Mouse (Mus musculus) frontal cortex, postnatal 14 days (tissue): ENCODE measurements at regions not wholly inside any gene's neighbourhood (a gene's known extent, or its start where the extent isn't known, plus 50 kb on each side); places are given as distances from the start of the nearest gene placed in this dataset.

ENCODE experiments used
- DNase-seq, 2 experiments: peaks; one replicate each; pipeline ENCODE4 v3.0.0; 2022; ENCODE audit warnings: low spot score in 2 of 2

DNA sequence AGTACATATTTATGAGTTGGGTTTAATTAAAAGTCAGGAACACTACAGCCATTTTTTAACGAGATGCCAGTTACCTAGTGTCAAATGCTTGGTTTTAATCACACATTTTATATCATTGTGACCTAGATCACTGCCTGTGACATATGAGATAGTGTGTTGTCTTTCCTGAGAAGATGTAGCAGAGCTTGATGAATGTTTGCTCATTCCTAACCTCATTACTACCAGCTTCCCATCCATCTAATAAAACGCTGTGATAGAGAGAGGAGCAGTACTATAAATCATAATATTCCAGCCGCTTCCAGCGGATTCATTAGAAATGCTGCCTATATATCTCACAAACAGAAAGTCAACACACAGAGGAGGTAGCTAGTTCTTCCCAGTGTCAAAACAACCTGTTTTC is 163.6 kb downstream of the Aldoart1 start:
- no peak for DNase-seq

DNA sequence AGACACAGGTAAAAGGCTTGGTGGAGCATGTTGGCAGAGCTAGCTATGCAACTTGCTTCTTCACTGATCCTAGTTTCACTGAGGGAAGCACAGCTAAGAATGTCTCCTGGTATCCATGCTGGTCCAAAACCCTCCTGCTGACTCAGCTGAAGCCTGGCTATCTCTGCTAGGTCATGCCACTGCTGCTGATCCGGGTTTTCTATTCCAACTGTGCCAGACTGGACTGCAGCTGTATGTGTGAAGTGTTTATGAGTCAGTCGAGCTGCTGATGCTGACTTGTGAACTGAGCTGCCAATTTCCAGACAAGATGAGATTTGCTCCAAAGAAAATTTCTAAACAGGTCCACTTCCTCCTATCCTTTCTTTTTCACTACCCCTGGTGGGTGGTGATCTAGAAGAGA is 178.4 kb downstream of the Aldoart1 start:
- no peak for DNase-seq

DNA sequence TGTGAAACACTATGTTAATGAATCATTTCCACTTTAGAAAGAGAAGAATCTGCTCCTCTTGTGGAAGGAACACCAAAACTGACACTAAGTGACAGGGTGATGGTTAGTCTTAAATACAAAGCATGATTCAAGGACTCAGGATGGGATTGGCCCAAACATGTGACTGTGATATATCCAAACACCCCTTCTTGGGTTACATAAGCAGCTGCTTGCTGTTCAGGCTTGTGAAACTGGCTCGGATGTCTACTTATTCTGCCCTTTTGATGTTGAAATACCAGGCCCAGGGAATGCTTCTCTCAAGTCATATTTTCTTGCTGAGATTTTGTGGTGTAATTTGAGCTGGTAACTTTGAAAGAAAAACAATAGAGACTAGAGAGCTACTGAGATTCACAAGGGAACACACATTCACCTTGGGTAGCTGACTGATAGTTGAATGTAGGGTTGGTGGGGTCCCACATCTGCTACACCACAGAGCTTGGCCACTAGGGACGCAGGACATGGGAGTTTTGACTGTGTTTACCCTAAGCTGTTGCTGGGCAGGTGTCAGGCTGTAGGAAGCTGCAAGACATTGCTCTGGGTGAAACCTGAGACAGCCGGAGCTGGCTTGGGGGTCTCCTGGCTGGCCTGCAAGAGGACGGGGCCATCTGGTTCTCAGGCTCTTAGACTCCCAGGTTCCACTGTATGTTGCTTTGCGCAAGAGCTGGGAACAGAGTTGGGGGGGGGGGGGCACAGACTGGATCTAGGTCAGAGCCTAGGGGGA is 180.6 kb downstream of the Aldoart1 start:
- no peak for DNase-seq

DNA sequence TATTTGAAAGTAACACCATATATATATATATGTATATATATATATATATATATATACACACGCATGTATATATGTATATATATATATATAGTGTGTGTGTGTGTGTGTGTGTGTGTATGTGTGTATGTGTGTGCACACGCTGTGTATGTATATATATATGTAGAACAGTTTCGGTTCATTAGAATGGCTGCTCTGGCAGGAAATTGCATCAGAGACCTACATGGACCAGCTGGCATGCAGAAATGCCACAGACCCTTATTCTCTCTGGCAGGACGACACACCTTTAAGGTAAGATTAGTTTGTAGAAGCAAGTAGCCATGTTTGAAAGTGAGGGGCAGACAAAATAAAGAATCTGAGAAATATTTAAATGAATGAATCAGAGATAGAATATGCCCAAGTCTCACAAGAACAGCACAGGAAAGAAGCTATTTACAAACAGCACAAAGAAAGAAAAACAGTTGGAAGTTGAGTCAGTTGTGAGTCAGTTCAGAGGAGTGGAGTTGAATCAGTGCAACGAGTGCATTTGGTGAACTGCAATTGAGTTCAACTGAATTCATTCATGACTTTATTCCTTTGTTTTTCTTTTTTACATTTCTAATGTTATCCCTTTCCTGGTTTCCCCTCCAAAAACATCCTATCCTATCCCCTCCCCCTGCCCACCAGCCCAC is 182.5 kb downstream of the Aldoart1 start:
- DNase-seq, result no peak

DNA sequence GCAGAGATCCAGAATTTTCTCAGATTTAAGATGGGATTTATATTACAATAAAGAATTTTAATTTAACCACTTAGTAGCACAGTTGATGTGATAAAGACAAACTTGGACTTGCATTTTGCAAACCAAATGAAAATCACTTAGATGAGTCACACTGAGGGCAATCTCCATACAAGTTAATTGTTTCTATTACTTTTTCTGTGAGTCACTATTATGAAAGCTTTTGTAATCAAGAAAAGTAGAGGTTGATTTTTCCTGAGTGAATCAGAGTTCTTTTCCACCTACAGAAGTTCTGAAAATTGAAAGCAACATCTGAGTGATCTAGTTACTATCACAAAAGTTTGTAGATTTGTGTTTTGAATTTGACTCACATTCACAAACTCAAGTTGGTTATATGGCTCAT is 188.1 kb downstream of the Aldoart1 start:
- DNase-seq, result no peak

DNA sequence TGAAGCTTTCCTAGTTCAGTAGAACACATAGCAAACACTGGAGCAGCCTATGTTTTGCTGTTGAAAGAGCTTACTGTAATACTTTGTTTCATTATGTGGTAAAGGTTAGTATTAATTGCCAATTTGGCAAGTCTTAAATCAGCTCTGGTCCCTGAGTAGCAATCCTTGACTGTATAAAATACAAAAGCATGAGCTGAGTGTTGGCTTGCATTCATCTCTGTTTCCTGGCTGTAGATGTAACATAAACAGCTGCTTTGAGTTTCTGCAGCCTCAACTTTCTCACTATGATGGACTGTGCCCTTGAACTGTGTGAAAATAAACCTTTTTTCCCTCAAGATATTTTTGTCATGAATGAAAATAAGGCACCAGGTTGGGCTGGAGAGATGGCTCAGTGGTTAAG is 190.0 kb downstream of the Aldoart1 start:
- no peak for DNase-seq

DNA sequence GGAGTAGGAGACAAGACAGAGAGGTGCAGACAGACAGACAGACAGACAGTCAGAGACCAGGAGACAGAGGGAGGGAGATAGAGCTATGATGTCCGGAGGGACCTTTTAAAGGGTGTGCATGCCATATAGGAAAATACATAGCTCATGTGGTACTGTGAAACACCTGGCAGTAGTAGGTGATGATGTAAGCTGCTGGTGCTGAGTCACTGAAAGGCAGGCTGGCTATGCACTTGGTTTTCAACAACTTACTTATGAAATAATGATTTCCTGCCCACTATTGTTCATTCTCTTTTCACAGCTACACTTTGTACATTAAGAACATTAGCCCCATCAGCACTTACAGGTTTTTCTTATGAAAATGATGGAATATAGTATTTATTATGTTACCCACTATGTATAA is 196.2 kb downstream of the Aldoart1 start:
- no peak for DNase-seq

DNA sequence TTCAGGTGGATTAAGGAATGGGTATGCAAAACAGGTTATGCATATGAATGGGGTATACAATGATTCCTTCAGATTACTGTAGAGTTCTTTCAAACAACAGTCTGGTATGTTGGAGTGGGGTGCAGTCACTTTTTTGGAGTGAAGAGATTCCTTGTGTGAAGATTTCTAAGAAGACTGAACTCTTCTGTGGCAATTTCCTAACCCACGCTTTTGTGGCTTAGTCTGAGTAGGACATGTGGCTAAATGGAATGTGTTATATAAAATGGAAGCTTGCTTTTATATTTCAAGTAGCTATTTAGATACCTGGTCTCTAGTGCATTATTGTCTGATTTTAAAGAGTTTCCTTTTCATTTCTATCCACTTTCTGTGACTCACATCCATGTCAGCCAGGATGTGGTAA is 205.3 kb downstream of the Aldoart1 start:
- DNase-seq, result no peak

DNA sequence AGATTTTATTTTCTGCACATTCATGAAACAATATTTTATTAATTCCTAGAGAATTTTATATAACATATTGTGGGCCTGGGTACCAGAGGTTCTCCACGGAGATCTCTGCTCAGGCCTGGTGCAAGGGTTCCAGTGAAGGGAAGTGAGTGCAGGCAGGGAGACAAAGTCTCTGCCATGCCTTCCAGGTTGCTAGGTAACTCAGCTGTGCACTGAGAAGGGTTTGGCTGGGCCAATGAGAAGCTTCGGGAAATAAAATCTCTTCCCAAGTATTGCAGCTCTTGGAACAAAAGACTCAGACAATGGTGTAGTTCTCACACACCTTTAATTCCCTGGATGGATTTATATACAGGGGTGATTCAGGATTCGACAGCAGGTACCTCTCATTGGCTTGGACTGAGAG is 223.0 kb downstream of the Aldoart1 start:
- no peak for DNase-seq

DNA sequence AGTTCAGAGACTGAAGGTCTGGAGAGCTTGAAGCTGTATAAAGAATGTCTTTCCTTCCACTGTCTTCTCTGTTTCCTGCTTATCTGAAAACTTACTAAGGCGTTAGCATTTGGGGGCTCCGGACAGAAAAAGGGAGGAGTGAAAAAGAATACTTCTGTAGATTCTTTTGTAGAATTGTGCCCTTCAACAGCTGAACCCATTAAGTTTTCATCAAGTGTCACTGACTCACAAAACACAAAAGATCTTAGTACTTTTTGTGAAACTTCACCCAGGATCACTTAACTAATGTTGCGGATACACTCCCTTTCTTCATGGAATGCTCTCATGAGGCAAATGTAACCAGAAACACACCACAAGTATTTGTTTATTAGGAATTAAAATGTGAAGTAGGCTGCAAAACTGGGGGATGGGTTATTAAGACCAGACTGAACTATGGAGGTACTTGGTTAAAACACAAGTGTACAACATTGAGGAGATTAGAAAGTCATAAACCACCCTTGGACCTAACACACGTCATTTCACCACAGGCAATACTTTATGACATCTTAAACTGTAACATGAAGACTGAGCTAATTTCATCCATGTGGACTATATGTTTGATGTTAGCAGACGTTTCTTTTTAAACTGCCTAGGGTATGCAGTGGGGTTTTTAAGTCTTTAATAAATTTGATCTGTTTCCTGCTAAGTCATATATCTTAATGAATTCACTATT is 225.1 kb downstream of the Aldoart1 start:
- DNase-seq, result no peak

DNA sequence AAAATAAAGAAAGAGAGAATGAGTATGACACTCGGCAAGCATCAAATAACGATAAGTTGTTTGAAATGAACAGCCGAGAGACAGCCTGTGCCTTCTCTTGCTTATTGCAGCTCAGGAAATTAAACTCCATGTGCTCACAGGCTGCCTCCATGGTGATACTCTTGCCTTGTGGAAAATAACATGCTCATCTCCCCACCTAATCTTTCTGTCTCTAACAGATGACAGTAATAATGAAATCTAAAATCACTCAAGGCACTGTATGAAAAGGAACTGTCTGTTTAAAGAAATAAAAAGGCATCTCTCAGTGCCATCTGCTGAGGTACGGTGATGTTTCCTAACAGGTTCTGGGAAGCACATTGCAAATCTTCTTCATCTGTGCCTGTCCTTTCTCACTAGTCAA is 247.3 kb downstream of the Aldoart1 start:
- no peak for DNase-seq

DNA sequence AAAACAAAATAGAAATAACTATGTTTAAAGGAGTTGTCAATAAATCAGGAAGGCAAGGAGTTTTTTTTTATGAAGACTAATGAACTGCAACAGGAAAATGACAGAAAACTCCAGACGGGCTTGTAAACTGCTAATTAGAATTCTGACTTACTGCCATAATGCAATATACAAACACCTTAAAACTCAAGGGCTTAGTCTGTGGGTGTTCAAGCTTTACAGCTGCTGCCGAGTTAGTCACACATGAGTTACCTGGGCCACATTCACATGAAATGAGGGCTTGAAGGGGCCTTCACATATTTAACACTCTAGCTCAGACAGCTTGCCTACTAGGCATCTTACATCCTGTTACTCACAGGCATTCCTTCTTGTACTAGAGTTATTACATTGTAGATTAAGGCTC is 256.9 kb downstream of the Aldoart1 start:
- DNase-seq, result no peak

DNA sequence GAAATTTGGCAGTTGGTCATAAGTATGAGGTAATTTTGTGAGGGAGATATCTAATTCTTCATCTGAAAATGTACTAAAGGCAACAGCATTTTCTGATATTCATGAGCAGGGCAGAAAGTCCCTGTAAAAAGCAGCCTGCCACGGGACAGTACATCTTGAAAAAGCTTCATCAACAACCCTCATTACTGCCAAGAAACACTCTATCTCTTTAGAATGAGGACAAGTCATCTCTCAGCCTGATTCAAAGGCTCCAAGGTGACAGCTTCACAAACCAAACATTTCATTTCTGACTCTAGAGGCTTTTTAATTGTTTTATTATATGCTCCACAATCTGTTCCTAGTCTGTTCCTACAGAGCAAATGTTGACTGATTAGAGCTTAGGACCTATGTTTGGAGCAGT is 260.3 kb downstream of the Aldoart1 start:
- DNase-seq, result no peak

DNA sequence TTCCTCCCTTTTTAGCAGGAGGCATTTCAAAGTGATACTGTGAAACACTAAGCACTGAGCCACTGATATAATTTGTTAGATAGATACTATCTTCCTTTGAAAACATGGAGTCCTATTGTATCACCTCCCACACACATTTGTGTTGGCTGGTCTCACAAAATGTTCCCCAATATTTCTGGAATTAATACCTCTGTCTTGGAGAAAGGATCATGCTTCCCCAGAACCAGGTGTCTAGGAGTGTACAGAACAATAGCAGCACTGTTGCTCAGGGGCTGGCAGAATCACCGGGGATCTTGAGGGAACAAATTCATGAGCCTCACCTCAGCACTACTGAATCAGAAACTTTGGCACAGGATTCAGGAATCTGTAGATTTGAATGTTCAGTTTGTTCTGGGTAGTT is 277.5 kb downstream of the Aldoart1 start:
- no peak for DNase-seq

DNA sequence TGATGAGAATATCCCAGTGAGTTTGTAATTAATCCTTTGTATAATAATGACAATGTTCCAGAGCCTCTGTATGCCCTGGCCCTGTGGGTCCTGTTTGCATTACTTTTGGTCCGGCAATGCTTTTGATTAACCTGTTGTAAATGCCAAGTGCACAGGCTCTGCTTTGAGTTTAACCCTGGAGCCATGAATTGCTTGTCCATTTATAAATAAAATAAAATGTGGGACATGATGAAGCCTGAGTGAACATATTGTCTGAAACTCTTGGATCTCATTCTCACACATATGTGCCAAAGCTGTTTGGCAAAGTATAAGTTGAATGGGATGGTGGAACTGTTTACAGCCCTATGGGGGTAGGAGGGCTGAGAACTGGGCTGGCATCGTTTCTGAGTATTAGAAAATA is 280.5 kb downstream of the Aldoart1 start:
- DNase-seq, result no peak

DNA sequence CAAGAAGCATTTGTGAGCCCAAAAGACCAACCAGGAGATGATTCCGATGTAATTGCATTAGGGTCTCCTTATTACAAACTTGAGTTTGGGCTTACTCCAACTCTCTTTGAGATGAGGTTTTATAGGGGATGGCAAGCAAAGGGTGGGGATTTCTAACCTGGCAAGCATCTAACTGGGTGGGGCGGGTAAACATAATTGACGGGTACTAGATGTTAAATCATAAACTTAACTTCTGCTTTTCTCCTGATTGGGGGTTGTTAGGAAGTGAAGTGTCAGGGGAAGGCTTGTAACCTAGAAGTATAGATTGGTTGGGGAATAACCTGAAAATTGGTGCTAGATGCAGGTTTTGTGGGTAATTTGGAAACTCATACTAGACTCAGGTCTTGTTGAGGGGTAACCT is 287.2 kb downstream of the Aldoart1 start:
- no peak for DNase-seq

DNA sequence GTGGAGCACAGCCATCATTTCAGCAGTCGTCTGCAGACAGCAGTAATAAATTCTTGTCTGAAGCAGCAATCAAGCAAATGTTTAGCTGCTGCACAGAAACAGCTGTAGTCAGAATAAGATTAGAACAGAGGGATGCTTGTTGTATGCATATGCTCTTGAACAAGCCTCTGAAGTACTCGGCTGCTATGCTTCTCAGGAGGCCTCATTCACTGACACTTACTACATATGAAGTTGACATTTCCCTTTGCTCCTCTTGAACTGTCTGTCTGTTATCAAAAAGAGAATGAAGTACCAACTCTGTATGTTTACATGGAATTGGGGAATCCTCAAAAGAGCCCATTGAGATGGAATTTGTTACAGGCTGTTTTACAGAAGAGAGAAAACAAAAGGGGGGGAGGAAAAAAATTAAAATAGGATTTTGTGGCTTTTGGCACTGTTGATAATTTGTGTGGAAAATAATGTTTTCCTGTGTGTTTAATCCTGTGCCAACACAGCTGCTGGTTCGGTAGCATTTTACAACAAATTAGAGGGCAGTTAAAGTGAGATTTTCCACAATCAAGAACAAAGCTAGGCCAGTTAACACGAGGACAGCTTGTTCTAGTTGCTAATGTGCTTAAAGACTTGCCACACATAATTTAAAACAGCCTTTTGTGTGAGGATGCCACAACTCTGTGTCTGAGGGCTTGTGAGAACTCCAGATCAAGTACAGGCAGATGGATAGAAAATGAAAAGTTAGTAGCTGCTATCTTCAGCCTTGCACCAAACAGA is 289.3 kb downstream of the Aldoart1 start:
- DNase-seq, result no peak

DNA sequence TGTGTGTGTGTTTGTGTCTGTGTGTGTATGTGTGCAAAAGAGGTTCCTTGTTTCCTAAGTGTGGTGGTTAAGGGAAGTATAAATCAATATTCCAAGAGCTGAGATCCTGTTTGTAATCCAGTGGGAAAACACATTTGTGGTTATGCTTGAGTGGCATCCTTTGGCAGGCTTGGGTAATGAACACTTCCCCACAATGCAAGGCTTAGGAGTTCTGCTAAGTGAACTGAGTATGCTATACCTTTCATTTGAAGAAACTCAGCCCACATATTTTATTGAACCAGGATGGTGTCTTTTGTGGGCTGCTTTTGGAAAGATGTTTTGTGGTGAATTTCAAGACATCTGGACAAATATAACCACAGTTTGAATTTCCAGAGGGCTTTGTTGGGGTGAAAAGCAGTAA is 298.2 kb downstream of the Aldoart1 start:
- no peak for DNase-seq

DNA sequence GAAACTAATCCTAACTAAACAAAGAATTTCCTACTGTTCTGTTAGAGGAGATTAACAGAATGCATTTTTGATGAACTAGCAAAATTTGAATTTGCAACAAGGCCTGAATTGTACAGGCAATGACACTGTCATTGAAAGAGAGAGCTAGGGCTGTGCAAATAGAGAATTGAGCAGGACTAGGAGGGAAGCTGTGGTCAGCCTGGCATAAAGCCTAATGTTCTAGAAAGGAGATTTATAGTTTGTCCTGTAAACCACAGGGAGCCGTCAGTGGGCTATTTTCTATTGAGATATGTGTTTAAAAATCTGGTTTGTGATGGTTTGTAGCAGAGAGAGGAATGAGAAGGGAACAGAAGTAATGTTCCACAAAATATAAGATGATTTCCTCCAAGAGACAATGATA is 317.9 kb downstream of the Aldoart1 start:
- no peak for DNase-seq

DNA sequence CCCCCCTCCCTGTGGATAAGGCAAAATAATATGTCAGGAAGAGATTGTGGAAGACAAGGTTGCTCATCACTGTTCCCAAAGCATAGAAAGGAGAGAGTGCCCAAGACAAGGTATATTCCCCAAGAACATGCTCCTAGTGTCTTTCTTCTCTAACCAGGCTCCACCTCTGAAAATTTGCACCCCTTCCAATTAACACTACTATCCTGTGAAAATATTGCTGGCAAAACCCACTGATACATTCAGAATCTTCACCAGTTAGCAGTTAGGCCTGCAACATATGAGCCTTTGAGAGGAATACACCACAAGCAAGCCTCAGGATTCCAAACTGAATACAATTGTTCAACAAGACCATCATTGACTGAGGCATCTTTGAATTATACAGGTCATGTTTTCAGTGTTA is 323.9 kb upstream of the Tle1 start:
- no peak for DNase-seq

DNA sequence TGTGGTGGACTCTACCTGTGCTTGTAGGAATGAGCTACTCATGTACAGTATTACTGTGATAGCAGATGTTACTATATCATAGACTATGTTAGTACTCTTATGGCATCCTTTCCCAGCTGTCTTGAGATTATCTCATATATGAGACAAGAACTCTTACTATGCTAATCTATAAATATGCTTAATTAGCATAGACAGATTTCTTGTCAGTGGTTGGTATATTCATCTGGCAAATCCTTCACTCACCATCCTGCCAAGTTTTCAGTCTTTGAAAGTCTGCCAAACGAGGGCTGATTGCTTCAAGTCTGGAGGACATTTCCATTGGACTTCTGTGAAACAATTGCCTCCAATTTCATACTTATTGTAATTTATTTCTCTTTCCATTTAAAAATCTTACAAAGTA is 323.4 kb upstream of the Tle1 start:
- DNase-seq, result peak; percentile 22 to 29

DNA sequence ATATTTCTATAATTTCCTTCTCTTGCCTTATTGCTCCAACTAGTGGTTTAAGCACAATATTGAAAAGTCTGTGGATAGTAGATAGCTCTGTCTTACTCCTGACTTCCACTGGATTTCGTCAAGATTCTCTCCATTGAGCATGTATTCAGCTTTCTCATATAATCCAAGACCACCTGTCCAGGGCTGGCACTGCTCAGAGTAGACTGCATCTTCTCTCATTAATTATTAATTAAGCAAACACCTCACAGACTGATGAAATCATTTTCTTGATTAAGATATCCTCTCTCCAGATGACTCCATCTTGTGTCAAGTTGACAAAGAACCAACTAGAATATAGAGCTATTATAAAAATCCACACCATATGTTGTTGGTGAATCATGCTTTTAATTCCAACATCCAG is 310.5 kb upstream of the Tle1 start:
- DNase-seq, result no peak
